Mouse (Mus musculus) spleen, adult 2 months (tissue): ENCODE data around the gene Adcy6. TPM values are rescaled to one million over a fixed set of nuclear protein-coding genes. Genes with fewer than 3 reads are reported as not detected.
"Not testable (repeated sequence)": the region's sequence is repeated elsewhere in the genome, so short reads cannot be mapped to it uniquely, and the experiment has no call there.

Experiments used
- DNase-seq, 2 experiments: peaks; one replicate each; pipeline versions ENCODE4 v3.0.0 to v3.0.0-alpha.2; 2012 to 2021; ENCODE audit warnings: low spot score in 2 of 2, low read depth in 1 of 2
- H3K27ac ChIP-seq: fragments of 200-500 bp; 2 replicates; pipeline ENCODE4 v1.5.1; 2012; ENCODE audit warnings: low read length, inconsistent platforms; ENCODE audit not compliant: insufficient read depth
- H3K27me3 ChIP-seq: fragments of 200-500 bp; 2 replicates; pipeline ENCODE4 v1.6.1; 2012; ENCODE audit warnings: mild to moderate bottlenecking, moderate library complexity, low read length, inconsistent platforms; ENCODE audit not compliant: control insufficient read depth, insufficient read depth
- H3K36me3 ChIP-seq: fragments of 200-500 bp; 2 replicates; pipeline ENCODE4 v1.6.1; 2012; ENCODE audit warnings: mild to moderate bottlenecking, low read length, inconsistent platforms; ENCODE audit not compliant: control insufficient read depth, insufficient read depth
- H3K4me1 ChIP-seq: fragments of 200-500 bp; 2 replicates; pipeline ENCODE4 v1.6.1; 2011; ENCODE audit warnings: inconsistent platforms; ENCODE audit not compliant: control insufficient read depth, insufficient read depth, insufficient read length
- H3K4me3 ChIP-seq: fragments of 200-500 bp; 2 replicates; pipeline ENCODE4 v1.5.1; 2011; ENCODE audit warnings: mild to moderate bottlenecking, inconsistent platforms; ENCODE audit not compliant: insufficient read depth, insufficient read length; ENCODE audit errors: extremely low read depth
- CTCF ChIP-seq: fragments of 200-500 bp; IDR thresholded peaks from 2 replicates; pipeline ENCODE4 v1.5.1; 2011; ENCODE audit warnings: mild to moderate bottlenecking, inconsistent platforms; ENCODE audit not compliant: insufficient read depth, insufficient read length, insufficient replicate concordance; ENCODE audit errors: extremely low read depth
- POLR2A ChIP-seq: fragments of 200-500 bp; IDR thresholded peaks from 2 replicates; pipeline ENCODE4 v1.6.1; 2011; ENCODE audit warnings: low read depth, low read length, inconsistent platforms
- WGBS: fragments of 180-500 bp; shearing (Covaris S2); methylation state at CpG from one replicate; pipeline ENCODE4 v1.1.7; 2018; 5-methylcytosine and 5-hydroxymethylcytosine counted together
- polyA plus RNA-seq: library from polyadenylated mRNA; depleted of rRNA; stranded (reverse); fragments of >200 nt; gene quantifications from 2 replicates; pipeline ENCODE4 v1.2.3, GENCODE M21; 2012

Gene Adcy6
- polyA plus RNA-seq, 1 experiment = 23.2 TPM

DNA sequence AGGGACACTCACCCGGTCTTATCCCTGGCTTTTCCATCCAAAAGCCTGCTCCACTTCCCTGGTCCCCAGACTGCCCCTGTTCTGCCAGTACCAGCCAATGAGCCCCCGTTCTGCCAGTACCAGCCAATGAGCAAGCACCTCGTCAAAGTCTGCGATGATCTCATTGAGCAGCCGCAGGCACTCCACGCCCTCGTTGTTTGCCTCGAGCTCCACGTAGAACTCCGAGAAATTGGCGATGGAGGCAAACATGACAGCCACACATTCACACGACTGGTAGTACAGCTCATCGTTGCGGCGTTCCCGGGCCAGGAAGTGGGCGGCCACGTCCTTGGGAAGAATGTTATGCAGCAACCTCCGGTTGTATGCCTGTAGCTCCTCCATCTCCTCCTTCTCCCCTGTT, 15.7 kb downstream of the Adcy6 start:
- Histone ChIP-seq H3K4me1 (no peaks in the 10 kb centered on the region), H3K36me3 (no peaks in the 10 kb centered on the region), H3K4me3 (no peak overlapping the region), H3K27me3 (no peaks in the 10 kb centered on the region), H3K27ac (no peak overlapping the region)
- no peak for TF ChIP-seq CTCF
- TF ChIP-seq POLR2A = no peak
- no peak for DNase-seq
- 91% methylated on average over 19 of the region's 19 CpGs for WGBS

DNA sequence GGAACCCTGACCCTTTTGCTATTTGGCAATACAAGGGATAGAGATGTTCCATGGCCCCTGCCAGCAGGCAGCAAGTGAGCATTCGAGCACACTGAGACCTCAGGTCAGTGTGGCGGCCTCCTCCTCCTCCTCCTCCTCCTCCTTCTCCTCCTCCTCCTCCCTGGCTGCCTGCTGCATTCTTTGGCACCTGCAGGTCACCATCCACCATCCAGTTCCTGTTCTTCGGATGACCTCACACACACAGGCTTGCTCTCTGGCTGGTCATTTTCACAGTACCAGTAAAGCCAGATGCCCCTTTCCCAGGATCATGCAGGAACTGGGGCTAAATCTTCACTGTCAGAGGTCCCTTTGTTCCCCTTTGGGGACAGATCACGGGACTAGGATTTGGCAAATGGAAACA, 18.5 kb downstream of the Adcy6 start:
- H3K36me3 ChIP-seq = no peaks in the 10 kb centered on the region
- no peak for TF ChIP-seq CTCF
- no peak for TF ChIP-seq POLR2A
- H3K4me3 ChIP-seq = no peak overlapping the region
- DNase-seq = no peak
- WGBS = 76% methylated on average over 4 of the region's 4 CpGs
- no peaks in the 10 kb centered on the region for H3K4me1 ChIP-seq
- no peaks in the 10 kb centered on the region for H3K27me3 ChIP-seq
- no peak overlapping the region for H3K27ac ChIP-seq

DNA sequence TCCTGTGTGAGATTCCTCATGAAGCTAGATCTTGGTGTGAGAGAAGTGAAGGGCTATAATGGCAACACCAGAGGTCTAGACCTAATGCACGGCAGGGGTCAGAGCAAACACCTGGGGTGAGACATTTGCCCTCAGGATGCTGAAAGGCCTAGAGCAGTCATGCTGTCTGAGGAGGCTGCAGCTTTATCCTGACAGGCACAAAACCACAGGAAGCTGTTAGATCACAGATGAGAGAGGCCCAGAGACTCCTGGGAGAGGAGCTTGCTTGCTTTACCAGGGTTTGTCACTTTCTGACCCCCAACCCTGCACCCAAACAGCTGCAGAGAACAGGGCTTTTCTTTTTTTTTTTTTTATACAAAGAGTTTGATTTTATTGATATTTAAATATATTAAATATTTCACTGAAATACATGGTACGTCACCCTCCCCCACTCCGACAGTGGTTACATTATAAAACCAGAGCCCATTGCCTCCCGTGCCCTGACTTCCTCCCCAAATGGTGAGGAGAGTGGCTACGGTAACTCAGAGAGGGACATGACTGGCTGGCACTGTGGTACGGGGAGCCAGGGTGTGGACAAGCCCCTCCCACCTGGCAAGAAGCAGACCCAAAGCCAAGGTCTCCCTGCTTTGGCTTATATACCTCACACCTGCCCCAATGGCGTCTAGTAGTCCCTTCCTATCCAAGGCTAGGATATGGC, 20.1 kb downstream of the Adcy6 start:
- Histone ChIP-seq H3K36me3 (no peaks in the 10 kb centered on the region), H3K27ac (no peak overlapping the region), H3K4me1 (no peaks in the 10 kb centered on the region), H3K27me3 (no peaks in the 10 kb centered on the region), H3K4me3 (no peak overlapping the region)
- WGBS = 18% methylated on average over 7 of the region's 7 CpGs
- DNase-seq = no peak
- no peak for TF ChIP-seq CTCF
- TF ChIP-seq POLR2A = no peak

DNA sequence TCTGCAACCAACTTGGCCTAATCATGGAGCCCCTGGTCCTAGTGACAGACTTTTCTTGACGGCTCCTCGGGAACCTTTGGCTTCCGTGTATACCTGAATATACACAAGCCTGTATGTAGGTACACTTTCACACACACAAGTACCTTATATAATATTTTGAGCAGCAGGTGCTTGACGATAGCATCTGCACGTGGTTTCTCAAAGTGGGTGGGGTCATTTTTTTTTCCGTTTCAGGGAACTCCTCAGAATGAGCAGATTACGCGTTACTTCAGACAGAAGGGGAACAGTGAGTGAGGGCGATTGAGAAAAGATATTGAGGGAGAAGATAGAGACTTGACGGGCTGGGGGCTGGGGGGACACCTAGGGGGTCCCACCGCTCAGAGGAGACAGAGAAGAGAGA, 22.1 kb downstream of the Adcy6 start:
- Histone ChIP-seq H3K27ac (no peak overlapping the region), H3K36me3 (no peaks in the 10 kb centered on the region), H3K4me1 (no peaks in the 10 kb centered on the region), H3K4me3 (no peak overlapping the region), H3K27me3 (no peaks in the 10 kb centered on the region)
- WGBS = 52% methylated on average over 11 of the region's 11 CpGs
- no peak for TF ChIP-seq POLR2A
- TF ChIP-seq CTCF = no peak
- DNase-seq = no peak

DNA sequence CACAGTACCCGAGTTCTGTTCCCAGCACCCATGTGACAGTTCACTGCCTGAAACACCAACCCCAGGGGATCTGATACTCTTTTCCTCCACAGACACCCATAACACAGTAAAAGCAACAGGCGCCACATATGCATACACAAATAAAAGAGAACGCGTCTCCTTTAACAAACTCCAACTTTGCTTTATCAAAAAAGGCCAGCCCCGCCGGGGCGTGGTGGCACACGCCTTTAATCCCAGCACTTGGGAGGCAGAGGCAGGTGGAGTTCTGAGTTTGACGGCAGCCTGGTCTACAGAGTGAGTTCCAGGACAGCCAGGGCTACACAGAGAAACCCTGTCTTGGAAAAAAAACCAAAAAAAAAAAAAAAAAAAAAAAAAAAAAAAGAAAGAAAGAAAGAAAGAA, 23.7 kb downstream of the Adcy6 start:
- 71% methylated on average over 9 of the region's 9 CpGs for WGBS
- not testable (repeated sequence) for H3K4me1 ChIP-seq, H3K27me3 ChIP-seq, H3K4me3 ChIP-seq, H3K36me3 ChIP-seq, H3K27ac ChIP-seq, DNase-seq

DNA sequence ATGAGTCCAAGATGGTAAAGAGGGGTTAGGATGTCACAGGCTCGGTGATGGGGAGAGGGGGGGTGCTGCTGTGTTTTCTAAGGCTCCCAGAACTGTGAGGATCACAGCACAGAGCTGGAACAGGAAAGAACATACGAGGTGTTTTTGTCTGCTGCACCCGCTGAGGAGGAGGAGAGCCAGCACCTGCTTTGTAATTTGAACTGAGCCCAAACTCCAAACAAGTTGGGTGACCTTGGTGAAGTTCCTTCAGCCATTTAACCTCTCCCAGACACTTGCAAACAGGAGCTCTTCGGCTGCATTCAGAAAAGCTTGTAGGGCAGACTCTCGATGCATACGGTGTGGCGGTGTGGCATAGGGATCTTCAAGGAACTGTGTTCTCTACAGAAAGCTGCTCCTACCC, 24.5 kb downstream of the Adcy6 start:
- WGBS = 79% methylated on average over 7 of the region's 7 CpGs
- TF ChIP-seq POLR2A (no peak), CTCF (no peak)
- no peak overlapping the region for H3K4me3 ChIP-seq
- no peaks in the 10 kb centered on the region for H3K4me1 ChIP-seq
- no peaks in the 10 kb centered on the region for H3K36me3 ChIP-seq
- no peak for DNase-seq
- no peak overlapping the region for H3K27ac ChIP-seq
- H3K27me3 ChIP-seq = no peaks in the 10 kb centered on the region

DNA sequence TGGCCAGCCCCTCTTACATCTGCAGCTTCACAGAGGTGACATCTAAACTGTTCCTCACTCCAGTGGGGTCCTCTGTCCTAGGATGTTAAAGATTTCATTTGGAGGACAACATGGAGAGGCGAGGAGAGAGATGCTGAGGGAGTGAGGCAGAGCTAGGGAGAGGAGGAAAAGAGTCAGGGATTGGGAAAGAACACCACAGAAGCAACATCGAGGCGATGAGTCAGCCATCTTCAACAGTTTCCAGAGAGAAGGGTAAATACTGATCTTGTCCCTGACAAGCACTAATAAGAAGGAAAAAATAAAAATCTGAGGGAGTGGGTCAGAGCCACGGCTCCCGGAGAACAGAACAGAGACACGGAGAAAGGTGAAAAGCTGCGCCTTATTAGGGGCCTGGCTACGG, 26.9 kb downstream of the Adcy6 start:
- H3K4me1 ChIP-seq = no peaks in the 10 kb centered on the region
- no peaks in the 10 kb centered on the region for H3K36me3 ChIP-seq
- DNase-seq = no peak
- TF ChIP-seq POLR2A (no peak), CTCF (no peak)
- H3K27me3 ChIP-seq = no peaks in the 10 kb centered on the region
- H3K4me3 ChIP-seq = no peak overlapping the region
- 87% methylated on average over 8 of the region's 8 CpGs for WGBS
- H3K27ac ChIP-seq = no peak overlapping the region

DNA sequence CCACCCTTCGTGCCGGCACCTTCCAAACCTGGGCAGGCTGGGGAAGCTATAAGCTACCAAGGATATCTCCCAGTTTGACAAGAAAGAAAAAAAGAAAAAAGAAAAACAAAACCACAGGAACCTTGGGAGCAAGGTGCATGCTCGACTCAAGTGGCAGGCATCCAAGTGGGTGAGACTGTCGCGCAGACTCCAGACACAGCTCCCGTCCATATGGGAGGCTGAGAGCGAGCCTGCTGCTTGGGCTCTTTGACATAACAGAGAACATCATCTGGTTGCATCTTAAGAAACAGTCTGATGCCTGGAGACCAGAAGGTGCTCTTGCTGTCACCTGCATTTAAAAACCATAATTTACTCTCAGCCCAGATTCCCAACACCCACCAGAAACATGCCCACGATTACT, 27.5 kb downstream of the Adcy6 start:
- Histone ChIP-seq H3K27me3 (no peaks in the 10 kb centered on the region), H3K27ac (no peak overlapping the region), H3K36me3 (no peaks in the 10 kb centered on the region), H3K4me1 (no peaks in the 10 kb centered on the region), H3K4me3 (no peak overlapping the region)
- DNase-seq = no peak
- no peak for TF ChIP-seq POLR2A
- 74% methylated on average over 8 of the region's 8 CpGs for WGBS
